Mouse (Mus musculus) testis, adult 2 months (tissue): ENCODE results near the gene Rtca. TPM values are rescaled to one million over a fixed set of nuclear protein-coding genes. Genes with fewer than 3 reads are reported as not detected.

Experiments
- H3K27ac ChIP-seq: fragments of 200-500 bp; 2 replicates; pipeline ENCODE4 v1.5.1; 2012; ENCODE audit warnings: low read depth, low read length; ENCODE audit not compliant: control insufficient read depth, insufficient read depth
- H3K27me3 ChIP-seq: fragments of 200-500 bp; 2 replicates; pipeline ENCODE4 v1.6.1; 2012; ENCODE audit warnings: mild to moderate bottlenecking, low read length, moderate library complexity; ENCODE audit not compliant: control insufficient read depth, insufficient read depth
- H3K36me3 ChIP-seq: fragments of 200-500 bp; 2 replicates; pipeline ENCODE4 v1.6.1; 2012; ENCODE audit warnings: mild to moderate bottlenecking, low read length; ENCODE audit not compliant: control insufficient read depth, insufficient read depth
- H3K4me1 ChIP-seq: fragments of 200-500 bp; 2 replicates; pipeline ENCODE4 v1.6.1; 2012; ENCODE audit warnings: low read length; ENCODE audit not compliant: control insufficient read depth, insufficient read depth
- H3K4me3 ChIP-seq: fragments of 200-500 bp; 2 replicates; pipeline ENCODE4 v1.5.1; 2012; ENCODE audit warnings: low read depth, mild to moderate bottlenecking, low read length, moderate library complexity, mixed read lengths; ENCODE audit not compliant: control insufficient read depth
- CTCF ChIP-seq: fragments of 200-500 bp; IDR thresholded peaks from 2 replicates; pipeline ENCODE4 v1.5.1; 2012; ENCODE audit warnings: low read depth, mild to moderate bottlenecking, inconsistent platforms, low read length, moderate library complexity; ENCODE audit not compliant: control insufficient read depth, insufficient read depth, insufficient replicate concordance
- POLR2A ChIP-seq: fragments of 200-500 bp; IDR thresholded peaks from 2 replicates; pipeline ENCODE4 v1.6.1; 2012; ENCODE audit warnings: low read depth, mild to moderate bottlenecking, inconsistent platforms, low read length, moderate library complexity; ENCODE audit not compliant: control insufficient read depth
- polyA plus RNA-seq: library from polyadenylated mRNA; depleted of rRNA; stranded (reverse); fragments of >200 nt; gene quantifications from 2 replicates; pipeline ENCODE4 v1.2.3, GENCODE M21; 2012

Gene Rtca
- polyA plus RNA-seq, 1 experiment, result 100 TPM

DNA sequence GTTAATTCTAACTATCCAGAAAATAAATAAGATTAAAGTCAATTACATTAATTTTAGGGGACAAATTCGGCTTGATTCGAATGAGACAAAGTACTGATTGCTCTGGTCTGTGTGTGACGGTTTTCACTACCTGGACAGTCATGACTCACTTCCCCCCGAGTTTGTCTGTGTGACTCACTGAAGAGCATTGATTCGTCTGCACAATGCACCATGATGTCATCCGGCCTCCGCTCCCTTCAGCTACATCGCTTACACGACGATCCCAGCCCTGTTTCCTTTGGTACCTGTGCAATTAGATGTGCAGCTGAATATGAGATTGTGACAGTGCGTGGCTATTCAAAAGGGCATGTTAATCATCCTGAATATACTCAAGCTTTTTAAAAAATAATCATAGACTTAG lies 33.4 kb downstream of the Rtca start:
- no peak overlapping the region for H3K4me3 ChIP-seq
- no peak overlapping the region for H3K27ac ChIP-seq
- H3K4me1 ChIP-seq, result no peaks in the 10 kb centered on the region
- no peak for TF ChIP-seq POLR2A
- TF ChIP-seq CTCF, result no peak
- no peaks in the 10 kb centered on the region for H3K27me3 ChIP-seq
- H3K36me3 ChIP-seq, result no peaks in the 10 kb centered on the region

DNA sequence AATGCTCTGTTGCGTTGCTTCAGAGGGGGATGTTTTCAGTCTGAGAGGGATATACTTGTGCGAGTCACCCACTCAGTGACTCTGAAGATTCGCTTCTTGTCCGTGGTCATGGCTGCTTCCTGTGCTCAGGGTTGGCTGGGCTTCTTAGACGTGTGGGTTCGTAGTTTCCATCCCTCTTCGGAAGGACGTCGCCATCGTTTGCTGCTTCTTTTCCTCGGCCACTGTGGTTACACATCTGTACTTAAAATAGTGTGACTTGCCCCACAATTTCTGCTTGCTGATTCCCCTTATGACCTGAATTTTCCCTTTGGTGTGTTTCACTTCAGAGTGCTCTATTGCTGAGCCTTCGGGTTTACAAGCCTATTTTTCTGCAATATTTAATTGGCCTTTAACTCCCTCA lies 42.3 kb downstream of the Rtca start:
- Histone ChIP-seq H3K4me3 (no peak overlapping the region), H3K27ac (no peak overlapping the region), H3K36me3 (no peaks in the 10 kb centered on the region), H3K27me3 (no peaks in the 10 kb centered on the region), H3K4me1 (peaks cover 7% of the 10 kb centered on the region)
- TF ChIP-seq CTCF (no peak), POLR2A (no peak)

DNA sequence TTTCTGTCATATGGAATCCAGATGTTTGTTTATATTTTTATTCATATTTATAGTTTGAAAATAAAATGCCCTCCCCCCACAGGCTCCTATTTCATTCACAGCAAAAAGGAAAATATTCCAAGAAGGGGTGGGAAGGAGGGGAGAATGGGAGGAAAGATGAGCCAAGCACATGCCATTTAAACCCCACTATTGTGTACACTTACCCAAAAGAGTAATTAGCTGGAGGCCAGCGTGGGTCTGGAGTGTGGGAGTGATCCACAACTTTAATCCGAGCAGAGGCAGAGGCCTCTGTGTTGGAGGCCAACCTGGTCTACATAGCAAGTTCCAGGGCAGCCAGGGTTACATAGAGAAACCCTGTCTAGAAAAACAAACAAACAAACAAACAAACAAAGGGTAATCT lies 43.7 kb downstream of the Rtca start:
- Histone ChIP-seq H3K4me1 (peaks cover 7% of the 10 kb centered on the region), H3K4me3 (no peak overlapping the region), H3K27me3 (no peaks in the 10 kb centered on the region), H3K36me3 (no peaks in the 10 kb centered on the region), H3K27ac (no peak overlapping the region)
- TF ChIP-seq POLR2A (no peak), CTCF (no peak)

DNA sequence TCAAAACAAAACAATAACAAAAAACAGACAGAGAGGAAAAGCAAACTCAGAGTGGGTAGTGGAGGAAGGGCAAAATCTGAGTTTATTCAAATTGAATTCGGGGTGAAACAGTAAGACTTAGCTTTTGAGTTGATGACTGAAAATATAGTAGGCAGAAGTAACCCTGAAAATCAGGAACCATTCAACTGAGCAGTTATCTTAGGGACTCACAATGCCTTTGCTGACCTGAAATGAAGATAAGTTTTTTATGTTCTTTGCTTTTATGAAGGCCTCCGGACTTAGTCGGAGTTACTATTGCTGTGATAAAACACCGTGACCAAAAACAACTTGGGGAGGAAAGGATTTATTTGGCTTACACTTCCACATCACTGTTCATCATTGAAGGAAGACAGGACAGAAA lies 47.0 kb downstream of the Rtca start:
- H3K36me3 ChIP-seq, result no peaks in the 10 kb centered on the region
- no peaks in the 10 kb centered on the region for H3K27me3 ChIP-seq
- H3K4me3 ChIP-seq, result no peak overlapping the region
- TF ChIP-seq POLR2A (no peak), CTCF (no peak)
- H3K4me1 ChIP-seq, result no peaks in the 10 kb centered on the region
- no peak overlapping the region for H3K27ac ChIP-seq

DNA sequence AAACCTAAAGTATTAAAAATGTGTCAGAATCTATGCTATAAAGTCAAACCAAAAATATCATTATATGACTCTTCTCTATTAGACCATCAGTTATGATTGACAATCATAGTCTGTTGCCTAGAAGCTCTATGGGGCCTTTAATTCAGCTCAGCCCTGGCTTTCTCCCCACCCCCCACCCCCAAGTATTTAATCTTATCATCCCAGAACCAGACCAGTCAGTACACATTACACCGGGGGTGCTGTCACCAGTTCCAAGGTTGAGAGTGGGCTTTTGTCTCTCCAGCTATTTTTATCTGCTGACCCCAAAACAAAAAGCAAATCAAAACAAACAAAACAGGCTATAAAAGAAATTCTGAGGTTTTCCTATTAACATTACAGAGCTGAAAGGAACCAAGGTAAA lies 53.5 kb downstream of the Rtca start:
- Histone ChIP-seq H3K4me1 (no peaks in the 10 kb centered on the region), H3K27me3 (no peaks in the 10 kb centered on the region), H3K36me3 (no peaks in the 10 kb centered on the region), H3K27ac (no peak overlapping the region), H3K4me3 (no peak overlapping the region)
- no peak for TF ChIP-seq POLR2A
- TF ChIP-seq CTCF, result no peak

DNA sequence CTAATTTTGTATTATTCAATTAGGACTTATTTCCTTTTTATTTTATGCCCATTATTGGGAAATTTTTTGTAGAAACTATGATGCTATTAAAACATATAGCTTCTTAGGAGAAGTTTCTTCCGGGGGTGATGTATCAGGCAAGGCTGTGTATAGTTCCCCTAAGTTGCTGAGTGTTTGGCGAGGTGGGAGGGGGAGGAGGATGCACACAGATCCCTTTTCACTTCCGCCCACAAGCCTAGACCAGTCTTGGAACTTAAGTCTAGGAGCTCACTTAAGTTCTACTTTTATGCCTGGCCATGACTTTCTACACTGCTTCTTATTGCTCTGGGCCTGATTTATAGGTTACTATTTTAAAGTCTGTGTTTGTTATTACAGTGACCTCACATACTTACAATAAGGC lies 57.3 kb downstream of the Rtca start:
- H3K27ac ChIP-seq, result no peak overlapping the region
- H3K4me1 ChIP-seq, result no peaks in the 10 kb centered on the region
- no peak for TF ChIP-seq POLR2A
- TF ChIP-seq CTCF, result no peak
- no peaks in the 10 kb centered on the region for H3K27me3 ChIP-seq
- H3K36me3 ChIP-seq, result no peaks in the 10 kb centered on the region
- no peak overlapping the region for H3K4me3 ChIP-seq

DNA sequence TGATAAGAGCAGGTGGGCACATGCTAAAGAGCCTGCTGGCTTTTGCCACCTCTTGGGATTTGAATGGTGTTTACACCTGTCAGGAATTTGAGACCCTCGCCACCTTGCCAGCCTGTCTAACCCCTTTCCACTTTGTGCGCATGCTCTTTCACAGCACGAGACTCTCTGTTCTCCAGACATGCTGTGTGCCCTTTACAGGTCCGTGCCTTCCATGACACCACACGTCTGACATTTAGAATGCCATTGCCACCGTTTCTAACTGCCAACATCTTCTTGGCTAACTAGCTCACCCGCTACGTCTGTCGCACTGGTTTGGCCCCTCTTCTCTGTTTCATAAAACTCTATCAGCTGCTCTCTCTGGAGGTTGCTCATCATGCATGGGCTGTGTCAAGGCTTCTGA lies 63.7 kb downstream of the Rtca start:
- Histone ChIP-seq H3K27ac (no peak overlapping the region), H3K27me3 (no peaks in the 10 kb centered on the region), H3K4me1 (peaks cover 2% of the 10 kb centered on the region; the same call in 1 of the 2 replicates), H3K4me3 (no peak overlapping the region), H3K36me3 (no peaks in the 10 kb centered on the region)
- TF ChIP-seq CTCF (no peak), POLR2A (no peak)

DNA sequence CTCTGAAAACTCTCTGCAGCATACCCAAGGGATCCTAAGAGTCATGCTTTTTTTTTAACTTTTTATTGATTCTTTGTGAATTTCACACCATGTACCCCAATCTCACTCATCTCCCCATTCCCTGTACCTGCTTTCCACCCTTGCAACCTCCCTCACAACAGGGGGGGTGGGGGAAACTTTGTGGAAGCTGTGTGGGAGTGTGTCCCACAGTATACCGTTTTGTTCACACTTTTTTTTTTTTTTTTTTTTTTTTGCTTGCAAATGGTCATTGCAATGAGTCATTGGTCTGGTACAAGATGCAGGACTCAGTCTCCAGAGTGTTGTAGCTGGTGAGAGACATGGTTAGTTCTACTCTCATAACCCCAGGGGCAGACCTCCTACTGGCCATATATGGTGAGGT lies 65.2 kb downstream of the Rtca start:
- Histone ChIP-seq H3K36me3 (no peaks in the 10 kb centered on the region), H3K27ac (no peak overlapping the region), H3K4me3 (no peak overlapping the region), H3K4me1 (peaks cover 2% of the 10 kb centered on the region; the same call in 1 of the 2 replicates), H3K27me3 (no peaks in the 10 kb centered on the region)
- TF ChIP-seq CTCF (no peak), POLR2A (no peak)
